Mouse (Mus musculus) left cerebral cortex, adult 2 months (tissue): ENCODE results near the gene Ccdc173. TPM values are rescaled to one million over a fixed set of nuclear protein-coding genes. Genes with fewer than 3 reads are reported as not detected.
A peak's percentile ranks its signal among the peaks of the same experiment; 100 is the strongest.

Experiments
- DNase-seq, 2 experiments: peaks; one replicate each; pipeline ENCODE4 v3.0.0; 2021 to 2022; ENCODE audit warnings: low spot score in 2 of 2, mixed read lengths in 1 of 2; ENCODE audit errors: extremely low spot score in 1 of 2
- H3K27ac ChIP-seq: fragments of 200-600 bp; 2 replicates; pipeline ENCODE4 v1.8.1; 2022
- H3K4me3 ChIP-seq: fragments of 200-600 bp; 2 replicates; pipeline ENCODE4 v1.8.1; 2022
- CTCF ChIP-seq: fragments of 200-600 bp; IDR thresholded peaks from 2 replicates; pipeline ENCODE4 v1.8.1; 2022; ENCODE audit warnings: antibody characterized with exemption, mild to moderate bottlenecking, moderate library complexity
- intact Hi-C: fragments of 180-260 bp; cut with DNase I; formaldehyde crosslinking; loops from one replicate; pipeline ENCODE4 v1.15.1; 2025
- long read RNA-seq, 2 experiments: library from polyadenylated mRNA; stranded (forward); transcript quantifications; one replicate each; pipeline ENCODE4 v2.0.0; 2021; ENCODE audit warnings: borderline mapping rate in 2 of 2
- total RNA-seq, 2 experiments: library from RNA; stranded (reverse); gene quantifications; 2 replicates each; pipeline ENCODE4 v1.2.3; 2021

Ccdc173 gene
- 1 to 10 TPM; 2.8 to 3.3 TPM for total RNA-seq
- long read RNA-seq, experiment 1, partial matches to known transcripts = 0 of 1 reads
- long read RNA-seq, experiment 1, other reads (novel, unspliced or antisense) = 1 of 1 reads
- long read RNA-seq, experiment 2, partial matches to known transcripts = 0 of 3 reads
- long read RNA-seq, experiment 2, other reads (novel, unspliced or antisense) = 3 of 3 reads

- peak; percentile 97 to 98 for DNase-seq
- intact Hi-C loops = loop anchor here (2.0 to 5.0 kb wide), 4 partner anchors 33 to 142 kb away; partner anchors contain the start of genes Bbs5, Ppig and Ssb
- peak within 1 kb of the TSS; percentile 84 for H3K4me3 ChIP-seq
- TF ChIP-seq CTCF = no peak
- peak within 1 kb of the TSS; percentile 79 for H3K27ac ChIP-seq
Observed at GRCm38 (mm10) chr2:69789429-69790069, at the start of gene Ccdc173, which contains the start of gene Phospho2. Gene Ccdc173 (minus strand): TSS chr2:69789575. Gene Phospho2 (plus strand): TSS chr2:69789623.

- H3K4me3 ChIP-seq = no peak overlapping the region
- intact Hi-C loops = no loop called here
- DNase-seq = no peak
- no peak for TF ChIP-seq CTCF
- no peak overlapping the region for H3K27ac ChIP-seq
Observed at GRCm38 (mm10) chr2:69838707-69839106, 49.3 kb upstream of the Ccdc173 start.

GRCm38 (mm10) chr2:69837996-69838395, 48.6 kb upstream of the Ccdc173 start:
- TF ChIP-seq CTCF = no peak
- Histone ChIP-seq H3K27ac (no peak overlapping the region), H3K4me3 (no peak overlapping the region)
- DNase-seq = no peak
- intact Hi-C loops = no loop called here

- H3K4me3 ChIP-seq = no peak overlapping the region
- intact Hi-C loops = no loop called here
- no peak for TF ChIP-seq CTCF
- no peak for DNase-seq
- H3K27ac ChIP-seq = no peak overlapping the region
Observed at GRCm38 (mm10) chr2:69837244-69837967, 48.0 kb upstream of the Ccdc173 start.

- intact Hi-C loops = no loop called here
- no peak overlapping the region for H3K4me3 ChIP-seq
- H3K27ac ChIP-seq = 0 out of 2 replicates have a peak overlapping the region, but pooled peaks have one; percentile 29
- TF ChIP-seq CTCF = no peak
- no peak for DNase-seq
Observed at GRCm38 (mm10) chr2:69830116-69830515, 40.7 kb upstream of the Ccdc173 start.

GRCm38 (mm10) chr2:69829680-69830079, 40.3 kb upstream of the Ccdc173 start:
- H3K27ac ChIP-seq = peak overlapping the region; percentile 29; the same call in 1 of the 2 replicates
- TF ChIP-seq CTCF = no peak
- no peak overlapping the region for H3K4me3 ChIP-seq
- DNase-seq = no peak
- intact Hi-C loops = no loop called here

GRCm38 (mm10) chr2:69828031-69828430, 38.7 kb upstream of the Ccdc173 start:
- no peak overlapping the region for H3K27ac ChIP-seq
- no peak overlapping the region for H3K4me3 ChIP-seq
- intact Hi-C loops = no loop called here
- no peak for DNase-seq
- TF ChIP-seq CTCF = no peak

GRCm38 (mm10) chr2:69826380-69826779, 37.0 kb upstream of the Ccdc173 start:
- no peak for DNase-seq
- no peak overlapping the region for H3K4me3 ChIP-seq
- H3K27ac ChIP-seq = no peak overlapping the region
- no peak for TF ChIP-seq CTCF
- intact Hi-C loops = no loop called here

- Histone ChIP-seq H3K27ac (no peak overlapping the region), H3K4me3 (no peak overlapping the region)
- no peak for DNase-seq
- intact Hi-C loops = loop anchor here (2.0 kb wide), 1 partner anchor 35 kb away; the partner anchor contains the start of gene Ssb
- no peak for TF ChIP-seq CTCF
Observed at GRCm38 (mm10) chr2:69825898-69826297, 36.5 kb upstream of the Ccdc173 start.

GRCm38 (mm10) chr2:69823129-69823677, 33.8 kb upstream of the Ccdc173 start:
- H3K27ac ChIP-seq = peak overlapping the region; percentile 88
- no peak for TF ChIP-seq CTCF
- peak in 1 of 2 experiments; percentile 43 for DNase-seq
- intact Hi-C loops = loop anchor here (2.0 kb wide), 1 partner anchor 34 kb away; the partner anchor contains the start of genes Ccdc173 and Phospho2
- H3K4me3 ChIP-seq = peak overlapping the region; percentile 67

GRCm38 (mm10) chr2:69822361-69823128, 33.2 kb upstream of the Ccdc173 start:
- no peak; the same call in 1 of the 2 replicates for TF ChIP-seq CTCF

More at GRCm38 (mm10) chr2:69822361-69823128, 33.2 kb upstream of the Ccdc173 start:
- intact Hi-C loops = loop anchor here (2.0 kb wide), 1 partner anchor 34 kb away; the partner anchor contains the start of genes Ccdc173 and Phospho2
- peak; percentile 43 to 49 for DNase-seq
- peak overlapping the region; percentile 88 for H3K27ac ChIP-seq
- peak overlapping the region; percentile 67 for H3K4me3 ChIP-seq
